Mouse (Mus musculus): ENCODE measurements at regions not wholly inside any gene's neighbourhood (a gene's known extent, or its start where the extent isn't known, plus 50 kb on each side); places are given as distances from the start of the nearest gene placed in this dataset.

- TF ChIP-seq CTCF (IDR thresholded peaks at IDR 0.05; ENCODE audit: low read depth, low read length), result no peak
- TF ChIP-seq POLR2A (IDR thresholded peaks at IDR 0.05; ENCODE audit: extremely low read depth, insufficient read depth, low read length), result no peak
Measured at GRCm38 (mm10) chr6:4167757-4168156, 81.0 kb upstream of the Bet1 start.

Measured in liver, adult 2 months (tissue).